Mouse (Mus musculus) layer of hippocampus, adult 11-12 months (tissue): ENCODE results near the gene Dync1i2.

ENCODE experiments used
- DNase-seq: peaks from one replicate; pipeline ENCODE4 v3.0.0; 2022; ENCODE audit warnings: low spot score

The Dync1i2 gene

GRCm38 (mm10) chr2:71203819-71204432 is 7.6 kb upstream of the Dync1i2 start:
- DNase-seq = no peak

GRCm38 (mm10) chr2:71209041-71209755 is 2.3 kb upstream of the Dync1i2 start:
- DNase-seq = no peak

GRCm38 (mm10) chr2:71211096-71211495 is 410 bp upstream of the Dync1i2 start:
- peak; percentile 17 for DNase-seq

- DNase-seq = no peak
Observed at GRCm38 (mm10) chr2:71212360-71212726, 837 bp downstream of the Dync1i2 start.

- no peak for DNase-seq
Observed at GRCm38 (mm10) chr2:71221020-71221419, 9.5 kb downstream of the Dync1i2 start.

GRCm38 (mm10) chr2:71227398-71227797 is 15.9 kb downstream of the Dync1i2 start:
- no peak for DNase-seq

GRCm38 (mm10) chr2:71229603-71230002 is 18.1 kb downstream of the Dync1i2 start:
- no peak for DNase-seq

GRCm38 (mm10) chr2:71231951-71232350 is 20.4 kb downstream of the Dync1i2 start:
- DNase-seq = no peak

GRCm38 (mm10) chr2:71232976-71233375 is 21.5 kb downstream of the Dync1i2 start:
- no peak for DNase-seq

- no peak for DNase-seq
Observed at GRCm38 (mm10) chr2:71235420-71235819, 23.9 kb downstream of the Dync1i2 start.

GRCm38 (mm10) chr2:71236009-71236408 is 24.5 kb downstream of the Dync1i2 start:
- DNase-seq = no peak

GRCm38 (mm10) chr2:71241505-71241904 is 30.0 kb downstream of the Dync1i2 start:
- no peak for DNase-seq

GRCm38 (mm10) chr2:71242180-71242579 is 30.7 kb downstream of the Dync1i2 start:
- no peak for DNase-seq

GRCm38 (mm10) chr2:71243058-71243672 is 31.7 kb downstream of the Dync1i2 start:
- DNase-seq = no peak

GRCm38 (mm10) chr2:71244807-71245206 is 33.3 kb downstream of the Dync1i2 start:
- DNase-seq = no peak

- DNase-seq = peak; percentile 45
Observed at GRCm38 (mm10) chr2:71245416-71245815, 33.9 kb downstream of the Dync1i2 start.

- DNase-seq = no peak
Observed at GRCm38 (mm10) chr2:71246096-71246495, 34.6 kb downstream of the Dync1i2 start.

- no peak for DNase-seq
Observed at GRCm38 (mm10) chr2:71248071-71248470, 36.6 kb downstream of the Dync1i2 start.

- no peak for DNase-seq
Observed at GRCm38 (mm10) chr2:71250841-71251240, 39.3 kb downstream of the Dync1i2 start.

- no peak for DNase-seq
Observed at GRCm38 (mm10) chr2:71254836-71255235, 43.3 kb downstream of the Dync1i2 start.

GRCm38 (mm10) chr2:71256581-71256980 is 45.1 kb downstream of the Dync1i2 start:
- no peak for DNase-seq

GRCm38 (mm10) chr2:71264585-71264984 is 53.1 kb downstream of the Dync1i2 start:
- DNase-seq = no peak

GRCm38 (mm10) chr2:71268691-71269090 is 57.2 kb downstream of the Dync1i2 start:
- no peak for DNase-seq
